Mouse (Mus musculus): ENCODE data around the gene Ramp3.

Ramp3 gene

GRCm38 (mm10) chr11:6726921-6727320 is 68.6 kb downstream of the Ramp3 start:
- in situ Hi-C loops (cut with MboI, MseI), result loop anchor here (5.0 kb wide), 1 partner anchor 55 kb away; no protein-coding TSS in a partner anchor
